Mouse (Mus musculus): ENCODE measurements at regions not wholly inside any gene's neighbourhood (a gene's known extent, or its start where the extent isn't known, plus 50 kb on each side); places are given as distances from the start of the nearest gene placed in this dataset.

DNA sequence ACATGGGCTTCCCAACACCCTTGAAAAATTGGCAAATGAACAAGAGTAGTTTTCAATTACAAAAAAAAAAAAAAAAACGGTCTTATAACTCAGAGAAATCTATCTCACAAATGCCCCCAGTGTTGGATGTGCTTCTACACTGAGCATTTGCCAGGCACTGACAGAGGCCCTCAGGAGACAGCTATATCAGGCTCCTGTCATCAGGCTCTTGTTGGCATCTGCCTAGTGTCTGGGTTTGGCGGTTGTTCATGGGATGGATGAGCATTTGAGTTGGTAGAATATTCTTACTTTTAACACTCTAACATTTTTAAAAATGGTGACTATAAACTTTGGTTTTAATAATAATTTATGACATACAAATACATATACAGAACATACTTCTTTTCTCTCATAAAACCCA, 1555.4 kb upstream of the Map3k7 start:
- Histone ChIP-seq H3K27ac (replicated peaks; ENCODE audit: insufficient read depth, low read depth, low read length) (no peak overlapping the region), H3K4me3 (ENCODE audit: insufficient read depth, low read depth, low read length) (no peak overlapping the region), H3K4me1 (ENCODE audit: control insufficient read depth, insufficient read depth, low read length) (no peaks in the 10 kb centered on the region), H3K36me3 (ENCODE audit: control insufficient read depth, insufficient read depth, low read length) (no peaks in the 10 kb centered on the region), H3K27me3 (ENCODE audit: control insufficient read depth, insufficient read depth, low read length) (no peaks in the 10 kb centered on the region), H3K9ac (ENCODE audit: low read depth, low read length) (no peak overlapping the region), H3K79me2 (ENCODE audit: control insufficient read depth, insufficient read depth, low read length) (no peaks in the 10 kb centered on the region)
- WGBS: 66% methylated on average over 2 of the region's 2 CpGs
- DNase-seq (ENCODE audit: extremely low read depth, low read depth, low spot score): no peak
- no peak for TF ChIP-seq POLR2A (IDR thresholded peaks at IDR 0.05; ENCODE audit: extremely low read depth, insufficient read depth, low read length)
- TF ChIP-seq CTCF (IDR thresholded peaks at IDR 0.05; ENCODE audit: low read depth, low read length): no peak

DNA sequence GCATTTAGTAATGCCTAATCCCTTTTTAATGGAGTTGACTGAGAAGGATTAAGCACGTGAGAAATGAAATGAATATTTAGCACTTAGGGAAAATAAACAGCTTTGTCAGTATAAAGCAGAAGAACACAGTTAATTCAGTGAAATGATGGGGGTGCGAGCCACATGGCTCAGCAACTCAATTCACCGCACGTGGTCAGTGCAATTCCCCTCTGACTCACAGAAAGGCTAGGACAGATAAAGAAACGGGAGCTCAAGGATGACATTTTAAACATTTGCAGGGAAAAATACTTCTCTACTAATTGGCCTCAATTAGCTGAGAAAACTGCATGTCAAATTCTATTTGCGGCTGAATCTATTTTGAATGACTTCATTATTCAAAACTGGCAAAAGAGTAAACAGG, 1516.3 kb upstream of the Map3k7 start:
- no peak overlapping the region for H3K27ac ChIP-seq (replicated peaks; ENCODE audit: insufficient read depth, low read depth, low read length)
- H3K9ac ChIP-seq (ENCODE audit: low read depth, low read length): no peak overlapping the region
- TF ChIP-seq POLR2A (IDR thresholded peaks at IDR 0.05; ENCODE audit: extremely low read depth, insufficient read depth, low read length): no peak
- TF ChIP-seq CTCF (IDR thresholded peaks at IDR 0.05; ENCODE audit: low read depth, low read length): no peak
- no peaks in the 10 kb centered on the region for H3K79me2 ChIP-seq (ENCODE audit: control insufficient read depth, insufficient read depth, low read length)
- H3K36me3 ChIP-seq (ENCODE audit: control insufficient read depth, insufficient read depth, low read length): no peaks in the 10 kb centered on the region
- no peak for DNase-seq (ENCODE audit: extremely low read depth, low read depth, low spot score)
- no peaks in the 10 kb centered on the region for H3K4me1 ChIP-seq (ENCODE audit: control insufficient read depth, insufficient read depth, low read length)
- 66% methylated on average over 6 of the region's 6 CpGs for WGBS
- no peak overlapping the region for H3K4me3 ChIP-seq (ENCODE audit: insufficient read depth, low read depth, low read length)
- H3K27me3 ChIP-seq (ENCODE audit: control insufficient read depth, insufficient read depth, low read length): no peaks in the 10 kb centered on the region

DNA sequence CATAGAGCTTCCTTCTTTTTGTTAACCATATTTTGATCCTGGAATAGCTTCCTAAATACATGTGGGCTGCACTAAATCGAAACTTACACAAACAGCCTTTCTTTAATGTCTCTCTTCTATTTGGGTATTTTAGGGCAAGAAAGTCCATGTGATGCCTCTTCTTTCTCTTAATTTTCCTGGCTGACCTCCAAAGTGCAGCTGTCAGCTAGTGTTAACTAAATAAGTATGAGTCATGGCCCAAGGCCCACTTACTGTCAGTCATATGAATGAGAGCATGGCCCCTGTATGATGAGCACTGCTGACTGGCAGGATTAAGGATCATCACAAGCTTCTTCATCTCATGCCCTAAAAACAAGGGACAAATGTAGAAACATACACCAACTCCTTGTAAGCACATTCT, 1513.5 kb upstream of the Map3k7 start:
- TF ChIP-seq POLR2A (IDR thresholded peaks at IDR 0.05; ENCODE audit: extremely low read depth, insufficient read depth, low read length): no peak
- TF ChIP-seq CTCF (IDR thresholded peaks at IDR 0.05; ENCODE audit: low read depth, low read length): no peak
- H3K36me3 ChIP-seq (ENCODE audit: control insufficient read depth, insufficient read depth, low read length): no peaks in the 10 kb centered on the region
- DNase-seq (ENCODE audit: extremely low read depth, low read depth, low spot score): no peak
- WGBS: 83% methylated on average over 1 of the region's 1 CpGs
- H3K27ac ChIP-seq (replicated peaks; ENCODE audit: insufficient read depth, low read depth, low read length): no peak overlapping the region
- H3K79me2 ChIP-seq (ENCODE audit: control insufficient read depth, insufficient read depth, low read length): no peaks in the 10 kb centered on the region
- no peak overlapping the region for H3K4me3 ChIP-seq (ENCODE audit: insufficient read depth, low read depth, low read length)
- no peaks in the 10 kb centered on the region for H3K27me3 ChIP-seq (ENCODE audit: control insufficient read depth, insufficient read depth, low read length)
- no peaks in the 10 kb centered on the region for H3K4me1 ChIP-seq (ENCODE audit: control insufficient read depth, insufficient read depth, low read length)
- no peak overlapping the region for H3K9ac ChIP-seq (ENCODE audit: low read depth, low read length)

DNA sequence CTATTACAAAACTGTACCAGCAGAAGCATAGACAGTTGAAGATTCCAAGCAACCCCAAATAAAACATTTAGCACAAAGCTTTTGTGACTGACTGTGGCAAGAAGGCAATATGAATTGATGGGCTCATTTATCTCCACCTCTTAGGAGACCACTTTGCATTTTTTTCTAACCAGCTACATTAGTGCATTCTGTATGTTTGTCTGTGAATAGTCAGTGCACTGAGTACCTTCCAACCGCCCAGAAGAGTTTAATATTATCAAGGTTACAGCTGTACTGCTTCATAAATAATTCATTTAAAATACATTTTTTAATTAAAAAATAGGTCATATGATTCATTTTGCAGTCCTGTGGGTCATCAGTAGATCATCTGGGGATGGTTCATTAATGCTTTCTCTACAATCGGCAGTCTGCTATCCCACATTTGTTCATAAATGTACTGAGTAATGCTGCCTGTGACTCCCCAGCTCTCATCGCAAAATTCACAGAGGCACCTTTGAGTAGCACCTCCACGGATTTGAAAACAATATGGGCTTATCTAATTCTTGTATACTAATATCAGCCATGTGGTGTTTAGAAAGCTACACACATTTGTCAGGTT, 1496.5 kb upstream of the Map3k7 start:
- no peak overlapping the region for H3K27ac ChIP-seq (replicated peaks; ENCODE audit: insufficient read depth, low read depth, low read length)
- H3K9ac ChIP-seq (ENCODE audit: low read depth, low read length): no peak overlapping the region
- H3K27me3 ChIP-seq (ENCODE audit: control insufficient read depth, insufficient read depth, low read length): no peaks in the 10 kb centered on the region
- H3K4me1 ChIP-seq (ENCODE audit: control insufficient read depth, insufficient read depth, low read length): no peaks in the 10 kb centered on the region
- no peaks in the 10 kb centered on the region for H3K36me3 ChIP-seq (ENCODE audit: control insufficient read depth, insufficient read depth, low read length)
- TF ChIP-seq CTCF (IDR thresholded peaks at IDR 0.05; ENCODE audit: low read depth, low read length) (no peak), POLR2A (IDR thresholded peaks at IDR 0.05; ENCODE audit: extremely low read depth, insufficient read depth, low read length) (no peak)
- H3K4me3 ChIP-seq (ENCODE audit: insufficient read depth, low read depth, low read length): no peak overlapping the region
- no peaks in the 10 kb centered on the region for H3K79me2 ChIP-seq (ENCODE audit: control insufficient read depth, insufficient read depth, low read length)
- DNase-seq (ENCODE audit: extremely low read depth, low read depth, low spot score): no peak
- WGBS: 78% methylated on average over 4 of the region's 4 CpGs

DNA sequence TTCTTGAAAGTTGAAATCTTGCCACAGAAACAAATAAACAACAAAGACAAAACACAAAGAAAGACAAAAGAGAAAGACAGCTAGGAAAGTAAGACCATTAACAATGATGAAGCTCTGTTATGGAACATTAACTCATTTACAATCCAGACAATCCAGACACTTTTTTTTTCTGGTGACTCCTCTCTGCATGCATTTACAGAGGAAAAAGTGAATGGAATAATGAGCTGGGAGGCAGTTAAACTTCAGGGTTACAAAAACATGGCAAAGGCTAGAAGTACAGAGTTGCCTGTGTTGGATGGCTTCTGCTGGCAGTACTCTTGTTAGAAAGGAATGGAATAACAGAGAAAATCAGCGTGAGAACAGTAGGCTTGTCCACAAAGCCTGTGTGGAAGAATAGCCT, 1487.3 kb upstream of the Map3k7 start:
- Histone ChIP-seq H3K4me3 (ENCODE audit: insufficient read depth, low read depth, low read length) (no peak overlapping the region), H3K27ac (replicated peaks; ENCODE audit: insufficient read depth, low read depth, low read length) (no peak overlapping the region), H3K36me3 (ENCODE audit: control insufficient read depth, insufficient read depth, low read length) (no peaks in the 10 kb centered on the region), H3K27me3 (ENCODE audit: control insufficient read depth, insufficient read depth, low read length) (no peaks in the 10 kb centered on the region), H3K79me2 (ENCODE audit: control insufficient read depth, insufficient read depth, low read length) (no peaks in the 10 kb centered on the region), H3K9ac (ENCODE audit: low read depth, low read length) (no peak overlapping the region), H3K4me1 (ENCODE audit: control insufficient read depth, insufficient read depth, low read length) (no peaks in the 10 kb centered on the region)
- 37% methylated on average over 1 of the region's 1 CpGs for WGBS
- TF ChIP-seq POLR2A (IDR thresholded peaks at IDR 0.05; ENCODE audit: extremely low read depth, insufficient read depth, low read length) (no peak), CTCF (IDR thresholded peaks at IDR 0.05; ENCODE audit: low read depth, low read length) (no peak)
- DNase-seq (ENCODE audit: extremely low read depth, low read depth, low spot score): no peak

DNA sequence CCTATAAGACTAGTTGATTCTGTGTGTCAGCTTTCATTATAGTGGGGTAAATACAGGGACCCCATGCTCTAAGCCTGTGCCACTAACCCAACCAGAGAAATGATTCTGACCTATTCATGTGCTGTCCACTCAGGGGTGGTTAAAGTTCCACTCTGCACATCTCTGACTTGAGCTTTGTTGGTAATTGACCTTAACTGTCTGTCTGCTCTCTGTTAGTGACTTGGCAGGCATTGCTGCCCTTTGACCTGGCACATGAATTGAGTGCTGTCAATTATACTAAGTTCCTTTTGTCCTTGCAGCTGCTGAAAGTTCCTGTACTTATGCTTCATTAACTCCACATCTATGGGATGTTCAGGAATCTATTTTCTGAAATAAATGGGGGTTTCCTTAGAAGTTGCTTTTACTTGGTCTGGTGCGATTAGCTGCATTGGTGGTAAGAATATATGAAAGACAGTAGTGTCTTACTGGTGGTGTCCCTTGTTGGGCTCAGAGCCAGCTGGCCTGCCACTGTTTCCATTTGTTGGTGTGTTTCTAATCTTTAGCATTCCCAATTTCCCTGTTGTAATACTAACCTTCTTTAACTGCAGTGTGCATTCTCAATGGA, 1463.7 kb upstream of the Map3k7 start:
- no peaks in the 10 kb centered on the region for H3K36me3 ChIP-seq (ENCODE audit: control insufficient read depth, insufficient read depth, low read length)
- TF ChIP-seq CTCF (IDR thresholded peaks at IDR 0.05; ENCODE audit: low read depth, low read length) (no peak), POLR2A (IDR thresholded peaks at IDR 0.05; ENCODE audit: extremely low read depth, insufficient read depth, low read length) (no peak)
- H3K79me2 ChIP-seq (ENCODE audit: control insufficient read depth, insufficient read depth, low read length): no peaks in the 10 kb centered on the region
- WGBS: 90% methylated on average over 1 of the region's 1 CpGs
- H3K9ac ChIP-seq (ENCODE audit: low read depth, low read length): no peak overlapping the region
- no peaks in the 10 kb centered on the region for H3K27me3 ChIP-seq (ENCODE audit: control insufficient read depth, insufficient read depth, low read length)
- no peak overlapping the region for H3K27ac ChIP-seq (replicated peaks; ENCODE audit: insufficient read depth, low read depth, low read length)
- no peak overlapping the region for H3K4me3 ChIP-seq (ENCODE audit: insufficient read depth, low read depth, low read length)
- DNase-seq (ENCODE audit: extremely low read depth, low read depth, low spot score): peak; percentile 65
- H3K4me1 ChIP-seq (ENCODE audit: control insufficient read depth, insufficient read depth, low read length): no peaks in the 10 kb centered on the region

Data from liver, adult 2 months (tissue).